Mouse (Mus musculus) limb, embryonic 15.5 days (tissue): ENCODE results near the gene 5730480H06Rik. TPM values are rescaled to one million over a fixed set of nuclear protein-coding genes. Genes with fewer than 3 reads are reported as not detected.

Experiments used
- ATAC-seq: fragments of 200-750 bp; cut with Nextera tagmentation; 2 replicates; pipeline ENCODE4 v1.8.0; 2017; ENCODE audit warnings: low read depth, moderate TSS enrichment; ENCODE audit not compliant: insufficient number of reproducible peaks, low FRiP score, low TSS enrichment
- H3K27ac ChIP-seq: fragments of 300-500 bp; sonication (generic); 2 replicates; pipeline ENCODE4 v1.5.1; 2015; ENCODE audit warnings: moderate library complexity, mild to moderate bottlenecking, inconsistent platforms
- H3K27me3 ChIP-seq: fragments of 300-500 bp; sonication (generic); 2 replicates; pipeline ENCODE4 v1.6.1; 2015; ENCODE audit warnings: inconsistent platforms
- H3K36me3 ChIP-seq: fragments of 300-500 bp; sonication (generic); 2 replicates; pipeline ENCODE4 v1.6.1; 2015; ENCODE audit warnings: inconsistent platforms
- H3K4me1 ChIP-seq: fragments of 300-500 bp; sonication (generic); 2 replicates; pipeline ENCODE4 v1.6.1; 2015; ENCODE audit warnings: inconsistent platforms
- H3K4me2 ChIP-seq: fragments of 300-500 bp; sonication (generic); 2 replicates; pipeline ENCODE4 v1.6.1; 2015; ENCODE audit warnings: mild to moderate bottlenecking, inconsistent platforms
- H3K4me3 ChIP-seq: fragments of 300-500 bp; sonication (generic); 2 replicates; pipeline ENCODE4 v1.5.1; 2015; ENCODE audit warnings: mild to moderate bottlenecking, inconsistent platforms
- H3K9ac ChIP-seq: fragments of 300-500 bp; sonication (generic); 2 replicates; pipeline ENCODE4 v1.6.1; 2015; ENCODE audit warnings: inconsistent platforms
- H3K9me3 ChIP-seq: fragments of 300-500 bp; sonication (generic); 2 replicates; pipeline ENCODE4 v1.6.1; 2016; ENCODE audit warnings: inconsistent platforms
- WGBS: fragments of 180-500 bp; shearing (Covaris S2); methylation state at CpG from one replicate; pipeline ENCODE4 v1.1.7; 2015; 5-methylcytosine and 5-hydroxymethylcytosine counted together
- polyA plus RNA-seq: library from polyadenylated mRNA; unstranded; fragments of >200 nt; fragmentation: Nextera tagmentation; extraction: Ambion mirVana; gene quantifications from 2 replicates; pipeline ENCODE4 v1.2.1, GENCODE M21; 2015

Gene 5730480H06Rik
- polyA plus RNA-seq, 1 experiment from 2014 or later, result 22.4 TPM

GRCm38 (mm10) chr5:48430459-48430858 is 102.7 kb downstream of the 5730480H06Rik start:
- H3K4me1 ChIP-seq, result no peaks in the 10 kb centered on the region
- H3K27ac ChIP-seq, result no peak overlapping the region
- H3K4me2 ChIP-seq, result no peak overlapping the region
- H3K4me3 ChIP-seq, result no peak overlapping the region
- no peak for ATAC-seq
- no peaks in the 10 kb centered on the region for H3K36me3 ChIP-seq
- H3K9me3 ChIP-seq, result no peaks in the 10 kb centered on the region
- H3K27me3 ChIP-seq, result no peaks in the 10 kb centered on the region
- H3K9ac ChIP-seq, result no peak overlapping the region

- ATAC-seq, result no peak
- Histone ChIP-seq H3K27me3 (no peaks in the 10 kb centered on the region), H3K4me3 (no peak overlapping the region), H3K4me1 (no peaks in the 10 kb centered on the region), H3K9ac (no peak overlapping the region), H3K4me2 (no peak overlapping the region), H3K9me3 (no peaks in the 10 kb centered on the region), H3K27ac (no peak overlapping the region), H3K36me3 (no peaks in the 10 kb centered on the region)
- 70% methylated on average over 1 of the region's 1 CpGs for WGBS
Observed at GRCm38 (mm10) chr5:48448888-48449287, 121.1 kb downstream of the 5730480H06Rik start.

- no peaks in the 10 kb centered on the region for H3K9me3 ChIP-seq
- no peak overlapping the region for H3K9ac ChIP-seq
- H3K4me1 ChIP-seq, result no peaks in the 10 kb centered on the region
- no peak for ATAC-seq
- H3K4me3 ChIP-seq, result no peak overlapping the region
- no peaks in the 10 kb centered on the region for H3K27me3 ChIP-seq
- no peak overlapping the region for H3K4me2 ChIP-seq
- H3K36me3 ChIP-seq, result no peaks in the 10 kb centered on the region
- H3K27ac ChIP-seq, result no peak overlapping the region
- WGBS, result 80% methylated on average over 2 of the region's 2 CpGs
Observed at GRCm38 (mm10) chr5:48460221-48460620, 132.5 kb downstream of the 5730480H06Rik start.
